Mouse (Mus musculus) bone marrow, adult 2 months (tissue): ENCODE data around the gene Slc26a10.

Experiments used
- CTCF ChIP-seq: fragments of 200-500 bp; IDR thresholded peaks from 2 replicates; pipeline ENCODE4 v1.5.1; 2011; ENCODE audit warnings: low read length, control low read depth; ENCODE audit not compliant: control insufficient read depth, insufficient read depth
- POLR2A ChIP-seq: fragments of 200-500 bp; IDR thresholded peaks from 2 replicates; pipeline ENCODE4 v1.6.1; 2011; ENCODE audit warnings: low read depth, mild to moderate bottlenecking, control low read depth, low read length, borderline replicate concordance; ENCODE audit not compliant: control insufficient read depth

DNA sequence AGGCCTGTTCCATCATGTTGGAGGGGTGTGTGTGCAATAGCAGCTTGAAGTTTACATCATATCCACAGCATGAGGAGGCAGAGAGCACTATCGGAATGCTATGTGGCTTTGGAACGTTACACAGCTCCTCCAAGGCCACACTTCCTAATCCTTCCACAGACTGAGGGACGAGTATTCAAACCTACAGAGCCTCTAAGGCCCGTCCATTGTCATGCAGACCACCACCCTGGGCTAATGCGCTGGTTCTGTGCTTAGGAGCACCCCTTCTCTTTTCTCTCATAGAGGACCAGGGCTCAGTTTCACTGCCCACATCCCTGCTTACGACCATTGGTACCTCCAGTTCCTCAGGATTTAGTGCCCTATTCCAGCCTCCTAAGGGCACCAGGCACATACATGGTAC, 44.8 kb upstream of the Slc26a10 start:
- no peak for TF ChIP-seq CTCF
- no peak for TF ChIP-seq POLR2A
